Mouse (Mus musculus): ENCODE measurements around the gene Rps18.

DNA sequence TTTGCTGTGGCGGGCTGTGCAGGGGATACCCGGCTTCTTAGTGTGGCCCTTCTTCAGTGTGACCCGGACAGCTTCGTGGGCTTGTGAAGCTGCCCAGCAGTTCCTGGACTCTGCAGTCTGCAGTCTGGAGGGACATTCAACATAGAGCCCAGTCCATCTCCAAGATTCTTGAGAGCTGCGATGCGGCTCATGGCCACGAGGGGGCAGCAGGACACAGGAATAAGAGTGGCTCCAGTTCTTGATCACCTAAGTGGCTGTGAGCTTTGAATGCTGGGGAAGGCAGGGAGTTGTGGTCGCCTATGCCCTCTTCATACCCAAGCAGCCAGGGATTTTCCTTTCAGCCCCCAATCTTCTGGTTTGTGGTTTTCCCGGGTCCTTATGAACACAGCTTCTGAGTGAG, 12.7 kb upstream of the Rps18 start:
- peak; percentile 97 for TF ChIP-seq CTCF (IDR thresholded peaks at IDR 0.05; ENCODE audit: low read depth)
- no peak for TF ChIP-seq EP300 (IDR thresholded peaks at IDR 0.05; ENCODE audit: low read depth)

All from liver, embryonic 14.5 days (tissue).